Mouse (Mus musculus) G1E (cell line): Measurements from ENCODE around the gene Fam171a2. TPM values are rescaled to one million over a fixed set of nuclear protein-coding genes. Genes with fewer than 3 reads are reported as not detected.

Source experiments
- ATAC-seq: 2 replicates; pipeline ENCODE4 v1.8.0; 2016; ENCODE audit warnings: mild to moderate bottlenecking; ENCODE audit not compliant: insufficient number of reproducible peaks, poor library complexity, low FRiP score, severe bottlenecking; ENCODE audit errors: extremely low read depth
- DNase-seq: peaks from one replicate; pipeline ENCODE4 v3.0.0; 2012; ENCODE audit warnings: low spot score
- H3K27me3 ChIP-seq: 2 replicates; pipeline ENCODE4 v1.6.1; 2012; ENCODE audit warnings: mild to moderate bottlenecking, low read length, inconsistent platforms; ENCODE audit not compliant: insufficient read depth
- H3K36me3 ChIP-seq: replicated peaks from 2 replicates; pipeline ENCODE3; 2012; ENCODE audit warnings: mild to moderate bottlenecking, inconsistent platforms
- H3K4me1 ChIP-seq: 2 replicates; pipeline ENCODE4 v1.6.1; 2012; ENCODE audit warnings: low read depth, low read length, inconsistent platforms, mixed read lengths; ENCODE audit not compliant: insufficient read depth
- H3K4me3 ChIP-seq: 2 replicates; pipeline ENCODE4 v1.5.1; 2012; ENCODE audit warnings: low read depth, mild to moderate bottlenecking, inconsistent platforms, low read length, moderate library complexity, mixed read lengths
- H3K9me3 ChIP-seq: replicated peaks from 2 replicates; pipeline ENCODE4 v1.6.1; 2012; ENCODE audit warnings: inconsistent platforms
- CTCF ChIP-seq: IDR thresholded peaks from 2 replicates; pipeline ENCODE4 v1.5.1; 2012; ENCODE audit warnings: low read depth, low read length, inconsistent platforms, mixed read lengths
- GATA1 ChIP-seq: IDR thresholded peaks from 2 replicates; pipeline ENCODE4 v1.6.1; 2012; ENCODE audit warnings: borderline replicate concordance, low read length, inconsistent platforms, mixed read lengths
- GATA2 ChIP-seq: IDR thresholded peaks from 2 replicates; pipeline ENCODE4 v1.6.1; 2012; ENCODE audit warnings: low read depth, low read length, inconsistent platforms, borderline replicate concordance
- POLR2AphosphoS5 ChIP-seq: IDR thresholded peaks from 2 replicates; pipeline ENCODE4 v1.6.1; 2012; ENCODE audit warnings: low read depth, low read length, inconsistent platforms; ENCODE audit not compliant: insufficient replicate concordance
- TAL1 ChIP-seq: conservative IDR thresholded peaks from 2 replicates; pipeline ENCODE4 v1.6.1; 2012; ENCODE audit warnings: low read depth, low read length, inconsistent platforms, mixed read lengths
- polyA plus RNA-seq: library from polyadenylated mRNA; stranded (reverse); fragments of >175 nt; gene quantifications from 2 replicates; pipeline ENCODE4 v1.2.3, GENCODE M21; 2012
- total RNA-seq, 2 experiments: library from RNA; stranded (forward) in 1 of 2; stranded (reverse) in 1 of 2; fragments of 200-1000 nt in 1 of 2; fragments of >200 nt in 1 of 2; fragmentation: Nextera tagmentation in 1 of 2; gene quantifications; 2 replicates each; pipeline ENCODE4 v1.2.3; 2014 to 2017

The Fam171a2 gene
- total and polyA plus RNA-seq, 3 experiments: 0.05 to 0.16 TPM; not detected in 1

- TF ChIP-seq POLR2AphosphoS5: no peak
- TF ChIP-seq CTCF: no peak
- Histone ChIP-seq H3K27me3 (peaks cover 57% of the 10 kb centered on the region), H3K4me3 (no peak overlapping the region; the same call in 1 of the 2 replicates), H3K9me3 (peaks cover 14% of the 10 kb centered on the region), H3K36me3 (peaks cover 36% of the 10 kb centered on the region), H3K4me1 (peaks cover 18% of the 10 kb centered on the region)
- no peak for DNase-seq
- no peak for ATAC-seq
Observed at GRCm38 (mm10) chr11:102437120-102438061, 10.1 kb downstream of the Fam171a2 start.

GRCm38 (mm10) chr11:102436471-102436790 lies 11.1 kb downstream of the Fam171a2 start:
- H3K36me3 ChIP-seq: peaks cover 36% of the 10 kb centered on the region
- ATAC-seq: no peak
- no peak for DNase-seq
- H3K4me1 ChIP-seq: peaks cover 26% of the 10 kb centered on the region
- H3K27me3 ChIP-seq: peaks cover 53% of the 10 kb centered on the region
- no peak overlapping the region for H3K4me3 ChIP-seq
- H3K9me3 ChIP-seq: peaks cover 14% of the 10 kb centered on the region
- no peak for TF ChIP-seq CTCF
- no peak for TF ChIP-seq POLR2AphosphoS5
- no peak for TF ChIP-seq GATA2
- TF ChIP-seq TAL1: no peak
- TF ChIP-seq GATA1: no peak

GRCm38 (mm10) chr11:102435754-102436470 lies 11.6 kb downstream of the Fam171a2 start:
- no peak overlapping the region for H3K4me3 ChIP-seq
- H3K36me3 ChIP-seq: peaks cover 36% of the 10 kb centered on the region
- TF ChIP-seq POLR2AphosphoS5 (no peak), GATA1 (no peak), GATA2 (no peak), CTCF (no peak), TAL1 (no peak)
- peaks cover 49% of the 10 kb centered on the region for H3K27me3 ChIP-seq
- no peak for DNase-seq
- ATAC-seq: no peak
- peaks cover 30% of the 10 kb centered on the region for H3K4me1 ChIP-seq
- peaks cover 14% of the 10 kb centered on the region for H3K9me3 ChIP-seq

GRCm38 (mm10) chr11:102434816-102435705 lies 12.4 kb downstream of the Fam171a2 start:
- peaks cover 14% of the 10 kb centered on the region for H3K9me3 ChIP-seq
- H3K4me3 ChIP-seq: no peak overlapping the region
- TF ChIP-seq TAL1 (no peak), CTCF (no peak), GATA2 (no peak), GATA1 (no peak), POLR2AphosphoS5 (no peak)
- DNase-seq: no peak
- peaks cover 45% of the 10 kb centered on the region for H3K27me3 ChIP-seq
- ATAC-seq: no peak
- peaks cover 38% of the 10 kb centered on the region for H3K4me1 ChIP-seq
- H3K36me3 ChIP-seq: peaks cover 36% of the 10 kb centered on the region

GRCm38 (mm10) chr11:102434406-102434805 lies 13.1 kb downstream of the Fam171a2 start:
- peaks cover 36% of the 10 kb centered on the region for H3K36me3 ChIP-seq
- H3K9me3 ChIP-seq: peaks cover 14% of the 10 kb centered on the region
- TF ChIP-seq POLR2AphosphoS5 (no peak), CTCF (peak; percentile 53), GATA1 (no peak), GATA2 (no peak), TAL1 (no peak)
- H3K4me3 ChIP-seq: no peak overlapping the region
- peaks cover 40% of the 10 kb centered on the region for H3K27me3 ChIP-seq
- H3K4me1 ChIP-seq: peaks cover 44% of the 10 kb centered on the region
- peak; percentile 70 for DNase-seq
- ATAC-seq: 0 out of 2 replicates have a peak, but pooled peaks have one; percentile 17
